Mouse (Mus musculus): ENCODE measurements around the gene Med7. TPM values are rescaled to one million over a fixed set of nuclear protein-coding genes. Genes with fewer than 3 reads are reported as not detected.

Med7 gene
- polyA plus RNA-seq, 1 experiment from 2014 or later: 71.2 TPM

DNA sequence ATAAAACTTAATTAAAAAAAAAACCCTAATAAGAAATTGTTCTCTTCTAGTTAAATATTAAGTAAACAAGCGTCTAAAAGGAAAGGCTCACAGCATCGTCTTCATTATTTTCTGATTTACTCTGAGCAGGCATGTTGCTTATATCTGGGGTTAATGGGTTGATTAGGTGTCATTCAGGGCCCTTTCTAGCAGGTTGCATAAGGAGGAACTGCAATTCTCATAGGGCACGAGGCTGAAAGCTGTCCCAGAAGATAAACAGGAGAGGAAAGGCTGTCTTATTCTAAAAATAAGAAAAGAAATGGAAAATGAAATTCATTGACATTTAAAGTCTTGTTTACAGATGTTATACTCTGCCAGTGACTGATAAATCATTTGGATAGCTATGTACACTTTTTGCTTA is 23.2 kb downstream of the Med7 start:
- Histone ChIP-seq H3K9ac (no peak overlapping the region), H3K4me2 (no peak overlapping the region), H3K27me3 (replicated peaks) (no peaks in the 10 kb centered on the region), H3K4me1 (peaks cover 7% of the 10 kb centered on the region), H3K27ac (no peak overlapping the region), H3K4me3 (no peak overlapping the region), H3K36me3 (no peaks in the 10 kb centered on the region), H3K9me3 (replicated peaks) (no peaks in the 10 kb centered on the region)
- WGBS (ENCODE audit: insufficient replicate concordance): 52% methylated on average over 3 of the region's 3 CpGs
- no peak for ATAC-seq

DNA sequence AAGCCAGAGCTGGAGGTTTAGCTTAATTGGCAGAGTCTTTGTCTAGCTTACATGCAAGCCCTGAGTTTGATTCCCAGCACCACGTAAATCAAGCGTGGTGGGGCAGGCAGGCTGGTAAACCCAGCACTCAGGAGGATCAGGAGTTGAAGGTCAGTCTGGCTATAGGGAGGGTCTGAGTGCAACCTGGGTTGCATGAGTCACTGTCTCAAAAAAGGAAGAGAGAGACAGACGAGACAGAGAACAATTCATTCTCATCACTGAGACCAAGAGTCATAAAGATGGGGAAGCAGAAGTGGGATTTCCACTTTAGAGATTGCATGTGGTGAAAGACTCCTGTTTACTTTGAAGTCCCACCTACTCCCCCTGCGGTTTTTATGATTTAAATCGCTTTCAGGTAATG is 24.6 kb downstream of the Med7 start:
- H3K9me3 ChIP-seq (replicated peaks): no peaks in the 10 kb centered on the region
- H3K4me3 ChIP-seq: no peak overlapping the region
- H3K9ac ChIP-seq: no peak overlapping the region
- H3K36me3 ChIP-seq: no peaks in the 10 kb centered on the region
- no peaks in the 10 kb centered on the region for H3K4me1 ChIP-seq
- no peak overlapping the region for H3K4me2 ChIP-seq
- 47% methylated on average over 5 of the region's 5 CpGs for WGBS (ENCODE audit: insufficient replicate concordance)
- no peaks in the 10 kb centered on the region for H3K27me3 ChIP-seq (replicated peaks)
- no peak for ATAC-seq
- no peak overlapping the region for H3K27ac ChIP-seq

DNA sequence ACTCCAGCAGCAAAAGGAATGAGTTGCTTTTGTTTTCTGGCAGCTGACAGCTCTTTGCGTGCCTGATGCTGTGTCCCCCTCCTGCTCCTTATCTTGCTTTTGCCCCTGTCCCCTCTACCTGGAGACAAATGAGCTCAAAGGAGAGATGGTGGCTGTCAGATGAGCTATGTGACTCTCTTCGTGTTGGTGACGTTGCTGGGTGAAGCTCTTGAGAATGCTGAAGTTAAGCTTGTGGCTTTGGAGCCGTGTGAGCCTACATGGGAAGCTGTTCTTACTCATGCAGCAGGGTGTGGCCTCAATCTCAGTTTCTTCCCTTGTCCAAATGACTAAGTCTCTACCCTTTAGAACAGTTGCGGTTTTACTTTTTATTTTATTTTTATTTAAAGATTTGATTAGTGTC is 25.2 kb downstream of the Med7 start:
- H3K27me3 ChIP-seq (replicated peaks): no peaks in the 10 kb centered on the region
- H3K36me3 ChIP-seq: no peaks in the 10 kb centered on the region
- H3K4me2 ChIP-seq: no peak overlapping the region
- no peaks in the 10 kb centered on the region for H3K4me1 ChIP-seq
- no peak overlapping the region for H3K9ac ChIP-seq
- H3K27ac ChIP-seq: no peak overlapping the region
- H3K9me3 ChIP-seq (replicated peaks): no peaks in the 10 kb centered on the region
- no peak for ATAC-seq
- WGBS (ENCODE audit: insufficient replicate concordance): 42% methylated on average over 5 of the region's 5 CpGs
- H3K4me3 ChIP-seq: no peak overlapping the region

DNA sequence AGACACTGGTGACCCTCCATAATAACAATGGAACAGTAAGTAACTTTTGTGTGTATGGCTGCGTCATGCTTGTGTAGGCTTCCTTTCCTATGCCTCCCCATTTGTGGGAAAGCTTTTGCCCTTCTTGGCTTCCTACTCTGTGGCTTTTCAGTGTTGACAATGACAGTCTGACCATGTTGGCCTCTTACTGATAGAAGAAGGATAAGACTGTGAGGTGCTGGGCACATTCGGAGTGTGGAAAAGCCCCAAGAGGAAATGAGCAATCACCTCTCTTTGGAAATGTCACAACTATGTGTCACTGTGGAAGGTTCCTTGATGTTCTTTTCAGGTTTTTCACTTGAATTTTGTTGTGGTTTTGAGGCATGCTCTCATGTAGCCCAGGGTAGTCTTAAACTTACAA is 30.2 kb downstream of the Med7 start:
- H3K4me3 ChIP-seq: no peak overlapping the region
- H3K4me2 ChIP-seq: no peak overlapping the region
- H3K9me3 ChIP-seq (replicated peaks): no peaks in the 10 kb centered on the region
- no peak overlapping the region for H3K27ac ChIP-seq
- H3K27me3 ChIP-seq (replicated peaks): no peaks in the 10 kb centered on the region
- WGBS (ENCODE audit: insufficient replicate concordance): 47% methylated on average over 2 of the region's 2 CpGs
- no peaks in the 10 kb centered on the region for H3K36me3 ChIP-seq
- no peak overlapping the region for H3K9ac ChIP-seq
- no peak for ATAC-seq
- no peaks in the 10 kb centered on the region for H3K4me1 ChIP-seq

DNA sequence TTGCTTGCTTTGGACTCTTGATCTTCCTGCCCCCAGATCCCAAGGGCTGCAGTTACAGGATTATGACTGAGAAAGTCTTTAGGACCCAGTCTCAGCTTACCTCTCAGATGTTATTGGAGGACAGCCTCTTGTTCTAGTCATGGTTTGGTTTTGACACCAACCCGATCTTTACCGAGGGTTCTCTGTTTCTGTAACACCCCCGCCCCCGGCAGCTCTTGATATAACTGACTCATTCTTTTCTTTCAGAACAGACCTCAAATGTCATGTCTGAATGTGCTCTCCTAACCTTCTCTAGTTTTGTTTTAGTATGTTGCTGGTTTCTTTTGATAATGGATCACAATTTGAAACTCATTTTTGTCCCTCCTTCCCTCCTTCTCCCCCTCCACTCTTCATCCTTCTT is 37.5 kb downstream of the Med7 start:
- Histone ChIP-seq H3K27me3 (replicated peaks) (no peaks in the 10 kb centered on the region), H3K27ac (no peak overlapping the region), H3K9ac (no peak overlapping the region), H3K4me1 (no peaks in the 10 kb centered on the region), H3K36me3 (no peaks in the 10 kb centered on the region), H3K4me2 (no peak overlapping the region), H3K9me3 (replicated peaks) (no peaks in the 10 kb centered on the region), H3K4me3 (no peak overlapping the region)
- WGBS (ENCODE audit: insufficient replicate concordance): 69% methylated on average over 4 of the region's 4 CpGs
- ATAC-seq: no peak

DNA sequence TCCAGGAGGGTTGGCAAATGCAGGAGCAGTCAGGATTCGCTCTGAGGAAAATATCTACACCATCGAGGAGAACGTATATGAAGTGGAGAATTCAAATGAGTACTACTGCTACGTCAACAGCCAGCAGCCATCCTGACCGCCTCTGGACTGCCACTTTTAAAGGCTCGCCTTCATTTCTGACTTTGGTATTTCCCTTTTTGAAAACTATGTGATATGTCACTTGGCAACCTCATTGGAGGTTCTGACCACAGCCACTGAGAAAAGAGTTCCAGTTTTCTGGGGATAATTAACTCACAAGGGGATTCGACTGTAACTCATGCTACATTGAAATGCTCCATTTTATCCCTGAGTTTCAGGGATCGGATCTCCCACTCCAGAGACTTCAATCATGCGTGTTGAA is 42.6 kb downstream of the Med7 start:
- no peaks in the 10 kb centered on the region for H3K9me3 ChIP-seq (replicated peaks)
- H3K9ac ChIP-seq: no peak overlapping the region
- WGBS (ENCODE audit: insufficient replicate concordance): 64% methylated on average over 9 of the region's 9 CpGs
- H3K4me2 ChIP-seq: no peak overlapping the region
- H3K4me3 ChIP-seq: no peak overlapping the region
- no peak overlapping the region for H3K27ac ChIP-seq
- H3K4me1 ChIP-seq: no peaks in the 10 kb centered on the region
- no peaks in the 10 kb centered on the region for H3K27me3 ChIP-seq (replicated peaks)
- H3K36me3 ChIP-seq: no peaks in the 10 kb centered on the region
- ATAC-seq: no peak

DNA sequence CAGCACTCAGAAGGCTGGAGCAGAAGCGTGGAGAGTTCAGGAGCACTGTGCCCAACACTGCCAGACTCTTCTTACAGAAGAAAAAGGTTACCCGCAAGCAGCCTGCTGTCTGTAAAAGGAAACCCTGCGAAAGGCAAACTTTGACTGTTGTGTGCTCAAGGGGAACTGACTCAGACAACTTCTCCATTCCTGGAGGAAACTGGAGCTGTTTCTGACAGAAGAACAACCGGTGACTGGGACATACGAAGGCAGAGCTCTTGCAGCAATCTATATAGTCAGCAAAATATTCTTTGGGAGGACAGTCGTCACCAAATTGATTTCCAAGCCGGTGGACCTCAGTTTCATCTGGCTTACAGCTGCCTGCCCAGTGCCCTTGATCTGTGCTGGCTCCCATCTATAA is 43.8 kb downstream of the Med7 start:
- no peak overlapping the region for H3K27ac ChIP-seq
- no peak overlapping the region for H3K9ac ChIP-seq
- H3K4me1 ChIP-seq: no peaks in the 10 kb centered on the region
- no peaks in the 10 kb centered on the region for H3K36me3 ChIP-seq
- H3K4me2 ChIP-seq: no peak overlapping the region
- no peaks in the 10 kb centered on the region for H3K9me3 ChIP-seq (replicated peaks)
- ATAC-seq: no peak
- no peak overlapping the region for H3K4me3 ChIP-seq
- WGBS (ENCODE audit: insufficient replicate concordance): 26% methylated on average over 7 of the region's 7 CpGs
- no peaks in the 10 kb centered on the region for H3K27me3 ChIP-seq (replicated peaks)

DNA sequence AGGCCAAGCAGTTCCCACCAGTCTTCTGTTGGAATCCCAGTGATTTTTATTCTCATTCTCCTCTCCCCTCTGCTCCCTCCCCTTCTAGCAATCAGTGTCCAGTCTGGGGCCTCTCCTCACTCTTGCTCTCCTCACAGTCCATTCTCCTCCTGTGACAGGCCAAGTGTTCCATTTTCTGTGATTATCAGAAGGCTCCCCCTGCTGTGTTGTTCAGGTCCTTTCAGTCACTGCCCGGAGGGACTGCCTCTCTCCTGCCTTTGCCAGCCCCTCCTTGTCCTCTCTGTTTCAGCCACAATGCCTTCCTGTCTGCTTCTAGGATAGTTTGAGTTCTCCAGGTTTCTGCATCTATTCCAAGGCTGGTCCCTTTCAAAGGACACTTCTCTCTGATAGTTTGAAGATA is 51.5 kb downstream of the Med7 start:
- H3K9me3 ChIP-seq (replicated peaks): no peaks in the 10 kb centered on the region
- WGBS (ENCODE audit: insufficient replicate concordance): 40% methylated on average over 1 of the region's 1 CpGs
- H3K27me3 ChIP-seq (replicated peaks): no peaks in the 10 kb centered on the region
- no peak overlapping the region for H3K27ac ChIP-seq
- no peak for ATAC-seq
- no peak overlapping the region for H3K4me2 ChIP-seq
- H3K4me3 ChIP-seq: no peak overlapping the region
- H3K36me3 ChIP-seq: no peaks in the 10 kb centered on the region
- no peaks in the 10 kb centered on the region for H3K4me1 ChIP-seq
- no peak overlapping the region for H3K9ac ChIP-seq

DNA sequence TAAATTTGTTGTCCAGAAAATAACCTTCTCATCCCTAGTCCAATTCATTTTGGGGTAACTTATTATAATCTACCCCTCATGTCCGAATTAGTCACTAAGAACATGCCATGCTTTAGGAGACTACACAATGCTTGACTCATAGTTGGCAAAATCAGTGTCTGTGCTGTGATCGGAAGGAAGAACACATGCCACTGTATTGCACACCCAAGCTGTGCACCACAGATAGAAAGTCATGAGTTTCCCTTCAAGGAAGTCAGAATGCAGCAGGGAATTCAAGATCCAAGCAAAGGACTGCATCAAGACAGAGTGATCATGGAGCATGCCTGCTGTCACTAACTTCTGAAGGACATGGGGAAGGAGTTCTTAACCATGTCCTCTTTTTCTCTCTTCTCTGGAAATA is 51.9 kb downstream of the Med7 start:
- 53% methylated on average over 2 of the region's 2 CpGs for WGBS (ENCODE audit: insufficient replicate concordance)
- no peak overlapping the region for H3K9ac ChIP-seq
- H3K27ac ChIP-seq: no peak overlapping the region
- H3K27me3 ChIP-seq (replicated peaks): no peaks in the 10 kb centered on the region
- no peak overlapping the region for H3K4me3 ChIP-seq
- H3K9me3 ChIP-seq (replicated peaks): no peaks in the 10 kb centered on the region
- no peak overlapping the region for H3K4me2 ChIP-seq
- no peaks in the 10 kb centered on the region for H3K4me1 ChIP-seq
- no peaks in the 10 kb centered on the region for H3K36me3 ChIP-seq
- ATAC-seq: no peak

Other genes with a start within 250 kb of the Med7 start
- not detected in 2 replicates for gene Fndc9, start 201.4 kb upstream of the Med7 start, polyA plus RNA-seq (2016; fragmentation: Nextera tagmentation; extraction: Ambion mirVana)
- 4.9 TPM in 2 replicates for gene Cyfip2, start 124.1 kb upstream of the Med7 start, polyA plus RNA-seq (2016; fragmentation: Nextera tagmentation; extraction: Ambion mirVana)
- gene Itk, start 47.4 kb upstream of the Med7 start, polyA plus RNA-seq (2016; fragmentation: Nextera tagmentation; extraction: Ambion mirVana): not detected in 2 replicates
- not detected in 2 replicates for gene Fam71b, start 40.4 kb upstream of the Med7 start, polyA plus RNA-seq (2016; fragmentation: Nextera tagmentation; extraction: Ambion mirVana)
- 0.07 and 0.17 TPM in 2 replicates for gene Havcr2, start 18.0 kb downstream of the Med7 start, polyA plus RNA-seq (2016; fragmentation: Nextera tagmentation; extraction: Ambion mirVana)
- gene Gm12169, start 87.3 kb downstream of the Med7 start, polyA plus RNA-seq (2016; fragmentation: Nextera tagmentation; extraction: Ambion mirVana): not detected in 2 replicates
- gene BC053393, start 134.6 kb downstream of the Med7 start, polyA plus RNA-seq (2016; fragmentation: Nextera tagmentation; extraction: Ambion mirVana): not detected in 2 replicates
- not detected in 2 replicates for gene Dppa1, start 192.3 kb downstream of the Med7 start, polyA plus RNA-seq (2016; fragmentation: Nextera tagmentation; extraction: Ambion mirVana)

Data from liver, embryonic 12.5 days (tissue).